Mouse (Mus musculus) limb, embryonic 14.5 days (tissue): ENCODE measurements around the gene Chsy1. TPM values are rescaled to one million over a fixed set of nuclear protein-coding genes. Genes with fewer than 3 reads are reported as not detected.

Source experiments
- ATAC-seq: fragments of 200-750 bp; cut with Nextera tagmentation; 2 replicates; pipeline ENCODE4 v1.8.0; 2017; ENCODE audit warnings: low read depth, moderate number of reproducible peaks, moderate TSS enrichment; ENCODE audit not compliant: low FRiP score
- DNase-seq: peaks from one replicate; pipeline ENCODE4 v3.0.0-alpha.2; 2015; ENCODE audit warnings: low spot score
- H3K27ac ChIP-seq: fragments of 300-500 bp; sonication (generic); replicated peaks from 2 replicates; pipeline ENCODE4 v1.5.1; 2014; ENCODE audit warnings: low read depth, mild to moderate bottlenecking, low read length, moderate library complexity, mixed read lengths
- H3K27me3 ChIP-seq: fragments of 300-500 bp; sonication (generic); 2 replicates; pipeline ENCODE4 v1.6.1; 2014; ENCODE audit warnings: low read length, mixed read lengths; ENCODE audit not compliant: control insufficient read depth, insufficient read depth
- H3K36me3 ChIP-seq: fragments of 300-500 bp; sonication (generic); 2 replicates; pipeline ENCODE4 v1.6.1; 2014; ENCODE audit warnings: mild to moderate bottlenecking, low read length, moderate library complexity, mixed read lengths; ENCODE audit not compliant: control insufficient read depth, insufficient read depth
- H3K4me1 ChIP-seq: fragments of 300-500 bp; sonication (generic); 2 replicates; pipeline ENCODE4 v1.6.1; 2014; ENCODE audit warnings: antibody characterized with exemption, low read length, mixed read lengths; ENCODE audit not compliant: control insufficient read depth, insufficient read depth
- H3K4me2 ChIP-seq: fragments of 300-500 bp; sonication (generic); replicated peaks from 2 replicates; pipeline ENCODE4 v1.6.1; 2014; ENCODE audit warnings: low read depth, mild to moderate bottlenecking, low read length, moderate library complexity; ENCODE audit not compliant: severe bottlenecking
- H3K4me3 ChIP-seq: fragments of 300-500 bp; sonication (generic); replicated peaks from 2 replicates; pipeline ENCODE4 v1.5.1; 2014; ENCODE audit warnings: low read length
- H3K9ac ChIP-seq: fragments of 300-500 bp; sonication (generic); 2 replicates; pipeline ENCODE4 v1.6.1; 2014; ENCODE audit warnings: mild to moderate bottlenecking, low read depth, low read length, moderate library complexity; ENCODE audit not compliant: severe bottlenecking
- H3K9me3 ChIP-seq: fragments of 300-500 bp; sonication (generic); 2 replicates; pipeline ENCODE4 v1.6.1; 2016; ENCODE audit warnings: low read length; ENCODE audit not compliant: control insufficient read depth
- POLR2A ChIP-seq: fragments of 200-500 bp; IDR thresholded peaks from 2 replicates; pipeline ENCODE4 v1.8.0; 2012; ENCODE audit warnings: inconsistent platforms, mild to moderate bottlenecking, moderate library complexity, borderline replicate concordance; ENCODE audit not compliant: insufficient read depth, insufficient read length; ENCODE audit errors: extremely low read depth
- WGBS: fragments of 180-500 bp; shearing (Covaris S2); extraction: QIAGEN DNeasy Blood & Tissue Kit; methylation state at CpG from one replicate; pipeline ENCODE4 v1.1.7; 2014; 5-methylcytosine and 5-hydroxymethylcytosine counted together
- polyA plus RNA-seq, 2 experiments: library from polyadenylated mRNA; depleted of rRNA in 1 of 2; stranded (reverse) in 1 of 2; unstranded in 1 of 2; fragments of >200 nt; fragmentation: Nextera tagmentation in 1 of 2; extraction: Ambion mirVana in 1 of 2; gene quantifications; 2 replicates each; pipeline versions ENCODE4 v1.2.1 to v1.2.3; 2012 to 2014

Gene Chsy1
- polyA plus RNA-seq (2012; rRNA removed) (33.3 and 36.1 TPM in 2 replicates), polyA plus RNA-seq (2014; fragmentation: Nextera tagmentation; extraction: Ambion mirVana) (33.6 and 35.5 TPM in 2 replicates)

DNA sequence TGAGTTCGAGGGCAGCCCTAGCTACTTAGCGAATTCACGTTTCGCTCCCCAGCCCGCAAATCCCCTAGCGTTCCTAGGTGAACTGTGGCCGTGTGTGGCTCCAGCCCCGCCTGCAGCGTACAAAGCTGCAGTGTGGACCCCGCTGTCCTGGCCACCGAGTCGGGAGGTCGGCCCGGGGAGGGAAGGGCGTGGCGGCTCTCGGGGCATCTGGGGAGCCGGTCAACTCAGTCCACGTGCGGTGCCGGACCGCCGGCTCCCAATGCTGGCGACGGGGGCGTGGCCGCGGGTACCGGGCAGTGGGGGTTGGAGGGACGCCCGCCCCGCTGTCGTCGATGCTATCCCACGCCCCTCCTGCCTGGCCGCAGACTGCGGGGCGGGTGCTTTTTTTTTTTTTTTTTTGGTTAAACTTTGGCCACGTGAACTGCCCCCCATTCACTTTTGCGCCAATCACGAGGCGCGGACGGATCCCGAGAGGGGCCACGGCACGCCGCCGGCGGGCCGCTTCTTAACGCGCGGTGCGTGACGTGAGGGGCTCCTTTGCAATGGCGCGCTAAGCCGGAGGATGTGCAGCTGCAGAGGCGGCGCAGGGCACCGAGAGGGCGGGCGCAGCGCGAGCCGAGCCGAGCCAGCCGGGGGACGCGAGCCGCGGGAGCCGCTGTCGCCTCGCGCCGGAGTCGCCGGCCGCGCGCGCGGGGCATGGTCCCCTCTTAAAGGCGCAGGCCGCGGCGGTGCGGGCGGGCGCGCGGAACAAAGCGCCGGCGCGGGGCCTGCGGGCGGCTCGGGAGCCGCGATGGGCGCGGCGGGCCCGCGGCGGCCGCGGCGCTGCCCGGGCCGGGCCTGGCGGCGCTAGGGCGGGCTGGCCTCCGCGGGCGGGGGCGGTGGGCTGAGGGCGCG, at the start of gene Chsy1:
Gene Chsy1 (plus strand): TSS at position 555 of the 894 bp plus-strand sequence.
- H3K4me1 ChIP-seq: peaks cover 5% of the 10 kb centered on the region
- peak within 1 kb of the TSS; percentile 92 for H3K27ac ChIP-seq
- H3K4me3 ChIP-seq: peak within 1 kb of the TSS; percentile 94
- under 1% methylated on average over 58 of the region's 123 CpGs for WGBS
- peak within 1 kb of the TSS; percentile 93 for H3K4me2 ChIP-seq
- ATAC-seq: peak; percentile 91
- peak within 1 kb of the TSS; percentile 97 for H3K9ac ChIP-seq
- H3K9me3 ChIP-seq: no peaks in the 10 kb centered on the region
- peak; percentile 90; the same call in 1 of the 2 replicates for TF ChIP-seq POLR2A
- no peaks in the 10 kb centered on the region for H3K27me3 ChIP-seq
- peaks cover under 1% of the 10 kb centered on the region; the same call in 1 of the 2 replicates for H3K36me3 ChIP-seq
- peak; percentile 93 for DNase-seq

GRCm38 (mm10) chr7:66060066-66060956, 49.0 kb upstream of the Chsy1 start:
- ATAC-seq: peak; percentile 94

GRCm38 (mm10) chr7:66061057-66061456, 48.3 kb upstream of the Chsy1 start:
- 1% methylated on average over 14 of the region's 14 CpGs for WGBS

More at GRCm38 (mm10) chr7:66060066-66060956, 49.0 kb upstream of the Chsy1 start:
- 3% methylated on average over 56 of the region's 64 CpGs for WGBS
- peaks cover 14% of the 10 kb centered on the region for H3K4me1 ChIP-seq
- H3K36me3 ChIP-seq: peaks cover 22% of the 10 kb centered on the region
- peak; percentile 87 for DNase-seq
- H3K4me2 ChIP-seq: peak overlapping the region; percentile 85
- H3K9me3 ChIP-seq: no peaks in the 10 kb centered on the region
- H3K9ac ChIP-seq: peak overlapping the region; percentile 88
- peak overlapping the region; percentile 33; the same call in 1 of the 2 replicates for H3K27ac ChIP-seq
- TF ChIP-seq POLR2A: peak; percentile 81; the same call in 1 of the 2 replicates
- H3K4me3 ChIP-seq: peak overlapping the region; percentile 97
- H3K27me3 ChIP-seq: no peaks in the 10 kb centered on the region

GRCm38 (mm10) chr7:66076411-66076810, 32.9 kb upstream of the Chsy1 start:
- H3K9ac ChIP-seq: no peak overlapping the region
- TF ChIP-seq POLR2A: no peak
- H3K27ac ChIP-seq: no peak overlapping the region
- no peaks in the 10 kb centered on the region for H3K27me3 ChIP-seq
- ATAC-seq (no peak), DNase-seq (peak; percentile 47)
- peaks cover 48% of the 10 kb centered on the region for H3K36me3 ChIP-seq
- no peak overlapping the region for H3K4me2 ChIP-seq
- H3K4me3 ChIP-seq: no peak overlapping the region
- peaks cover 15% of the 10 kb centered on the region for H3K4me1 ChIP-seq
- WGBS: 16% methylated on average over 2 of the region's 2 CpGs
- H3K9me3 ChIP-seq: no peaks in the 10 kb centered on the region

More at GRCm38 (mm10) chr7:66061057-66061456, 48.3 kb upstream of the Chsy1 start:
- H3K36me3 ChIP-seq: peaks cover 28% of the 10 kb centered on the region
- peak overlapping the region; percentile 85 for H3K4me2 ChIP-seq
- DNase-seq: no peak
- no peaks in the 10 kb centered on the region for H3K27me3 ChIP-seq
- TF ChIP-seq POLR2A: no peak
- peak overlapping the region; percentile 97 for H3K4me3 ChIP-seq
- H3K4me1 ChIP-seq: peaks cover 14% of the 10 kb centered on the region
- 0 out of 2 replicates have a peak overlapping the region, but pooled peaks have one; percentile 33 for H3K27ac ChIP-seq
- ATAC-seq: no peak
- H3K9ac ChIP-seq: peak overlapping the region; percentile 88
- H3K9me3 ChIP-seq: no peaks in the 10 kb centered on the region
